Mouse (Mus musculus): ENCODE measurements at regions not wholly inside any gene's neighbourhood (a gene's known extent, or its start where the extent isn't known, plus 50 kb on each side); places are given as distances from the start of the nearest gene placed in this dataset.

- in situ Hi-C loops (cut with MboI, MseI) = no loop called here
These were observed 66.0 kb upstream of the Fat4 start for GRCm38 (mm10) chr3:38820787-38821186.

- in situ Hi-C loops (cut with MboI, MseI) = no loop called here
These were observed 66.4 kb upstream of the Fat4 start for GRCm38 (mm10) chr3:38820315-38820714.

- in situ Hi-C loops (cut with MboI, MseI) = no loop called here
These were observed 69.1 kb upstream of the Fat4 start for GRCm38 (mm10) chr3:38817651-38818050.

- in situ Hi-C loops (cut with MboI, MseI) = no loop called here
These were observed 74.3 kb upstream of the Fat4 start for GRCm38 (mm10) chr3:38812457-38812856.

GRCm38 (mm10) chr3:38811635-38812034 is 75.1 kb upstream of the Fat4 start:
- in situ Hi-C loops (cut with MboI, MseI) = no loop called here

DNA sequence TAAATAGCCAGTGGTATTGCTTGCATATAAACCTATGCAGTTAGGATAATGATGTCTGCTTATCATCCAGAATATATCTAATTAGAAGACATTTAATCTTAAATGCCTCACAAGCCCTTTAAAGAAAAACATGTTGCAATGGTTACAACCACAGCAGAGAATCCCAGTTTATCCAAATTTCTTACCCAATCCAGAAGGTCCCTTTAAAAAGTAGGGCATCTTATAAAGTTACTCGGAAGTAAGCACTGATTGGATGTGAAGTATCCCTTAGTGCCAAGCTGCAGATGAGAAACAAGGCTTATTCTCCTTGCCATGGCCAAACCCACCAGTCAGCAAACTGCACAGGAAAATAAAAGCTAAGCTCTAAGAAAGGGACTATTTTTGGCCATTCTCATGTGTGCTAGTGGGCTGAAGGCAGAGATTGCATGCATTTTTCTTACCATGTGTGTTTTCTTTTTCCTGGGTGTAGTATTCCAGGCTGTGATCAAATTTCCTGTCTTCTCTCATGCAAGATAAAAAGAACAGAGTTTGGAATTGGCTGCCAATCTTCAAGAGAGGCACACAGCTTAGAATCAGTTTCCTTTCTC is 80.2 kb upstream of the Fat4 start:
- in situ Hi-C loops (cut with MboI, MseI) = no loop called here

- in situ Hi-C loops (cut with MboI, MseI) = no loop called here
These were observed 80.7 kb upstream of the Fat4 start for GRCm38 (mm10) chr3:38806036-38806435.

DNA sequence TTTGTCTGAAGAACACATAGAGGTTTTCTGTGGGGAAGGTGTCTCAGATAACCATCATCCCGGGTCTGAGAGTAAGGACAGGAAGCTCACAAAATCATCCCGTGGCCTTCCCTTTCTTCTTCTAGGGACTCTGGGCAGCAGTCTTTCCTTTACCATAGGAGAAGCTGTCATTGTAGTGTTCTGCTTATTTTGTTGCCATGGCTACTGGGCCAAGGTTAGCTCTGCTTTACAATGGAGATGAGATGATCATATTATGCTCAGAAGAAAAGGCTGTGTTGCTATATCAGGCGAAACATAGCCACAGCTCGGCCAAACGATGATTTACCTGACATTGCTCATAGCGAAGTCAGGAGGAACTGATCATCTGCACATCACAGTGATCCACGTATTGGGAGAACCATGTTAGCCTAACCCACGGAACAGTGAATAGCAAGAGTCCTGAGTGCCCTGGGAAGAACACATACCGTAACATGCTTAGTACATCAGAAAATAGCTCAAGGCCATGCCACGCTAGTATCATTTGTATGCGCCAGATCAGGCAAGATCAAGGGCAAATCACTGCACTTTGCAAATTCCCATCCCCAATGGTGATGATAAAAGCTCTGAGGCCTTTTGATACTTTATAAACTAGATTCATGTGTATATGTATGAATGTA is 91.0 kb upstream of the Fat4 start:
- in situ Hi-C loops (cut with MboI, MseI) = no loop called here

- in situ Hi-C loops (cut with MboI, MseI) = no loop called here
These were observed 93.5 kb upstream of the Fat4 start for GRCm38 (mm10) chr3:38793221-38793620.

DNA sequence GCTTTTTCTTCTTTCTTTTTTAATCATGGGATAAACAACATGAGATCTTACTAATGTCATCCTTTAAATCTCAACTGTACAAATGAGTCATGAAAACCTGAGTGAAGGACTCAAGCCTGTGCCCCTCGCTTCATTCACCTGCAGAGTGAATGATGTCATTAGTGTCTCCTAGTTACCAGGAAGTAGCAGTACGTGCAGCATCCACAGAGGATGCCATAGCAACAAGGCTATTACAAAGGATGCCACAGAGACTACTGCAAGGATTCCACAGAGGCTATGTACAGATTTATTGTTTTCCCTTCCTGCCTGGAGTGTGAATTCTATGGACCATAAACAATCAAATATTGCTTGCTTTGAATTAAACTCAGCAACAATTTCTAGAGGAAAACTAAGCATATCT is 98.0 kb upstream of the Fat4 start:
- in situ Hi-C loops (cut with MboI, MseI) = no loop called here

DNA sequence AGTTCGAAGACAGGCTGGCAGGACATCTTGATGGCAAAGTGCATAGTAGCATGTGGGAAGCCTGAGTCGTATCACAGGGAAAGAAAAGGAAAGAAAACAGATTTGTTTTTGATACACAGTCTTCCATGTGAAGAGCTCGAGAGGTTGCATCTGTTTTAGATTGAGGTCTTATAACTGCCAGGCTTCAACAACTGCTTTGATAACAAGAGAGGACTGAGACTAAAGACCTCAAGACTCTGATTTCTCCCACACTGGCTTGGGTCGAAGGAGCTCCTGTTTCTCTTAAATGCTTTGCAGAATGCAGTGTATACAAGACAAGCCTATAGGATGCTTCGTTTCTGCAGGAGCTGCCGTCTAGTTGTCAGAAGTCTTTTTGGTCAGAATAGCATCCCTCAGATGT is 103.0 kb upstream of the Fat4 start:
- in situ Hi-C loops (cut with MboI, MseI) = no loop called here

DNA sequence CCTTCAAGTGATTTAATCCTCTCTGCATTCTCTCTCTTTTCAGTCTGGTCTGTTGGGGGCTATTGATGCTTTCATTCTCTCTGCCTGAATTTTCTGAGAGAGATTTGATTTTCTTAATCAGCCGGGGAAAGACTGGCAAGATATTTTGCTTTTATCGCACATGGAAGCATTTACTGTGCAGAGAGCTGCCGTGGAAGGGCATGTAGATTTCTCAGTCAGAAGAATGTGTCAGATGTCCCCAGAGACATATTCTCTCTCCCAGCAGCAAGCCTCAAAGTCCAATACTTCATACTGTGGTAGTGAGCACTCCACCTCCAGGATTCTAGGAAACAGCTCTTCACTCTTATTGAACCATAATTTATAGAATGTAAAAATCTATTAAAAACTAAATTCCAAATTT is 103.7 kb upstream of the Fat4 start:
- in situ Hi-C loops (cut with MboI, MseI) = no loop called here

- in situ Hi-C loops (cut with MboI, MseI) = loop anchor here (10.0 kb wide), 1 partner anchor 1898 kb away; no protein-coding TSS in a partner anchor
These were observed 109.9 kb upstream of the Fat4 start for GRCm38 (mm10) chr3:38776743-38777366.

DNA sequence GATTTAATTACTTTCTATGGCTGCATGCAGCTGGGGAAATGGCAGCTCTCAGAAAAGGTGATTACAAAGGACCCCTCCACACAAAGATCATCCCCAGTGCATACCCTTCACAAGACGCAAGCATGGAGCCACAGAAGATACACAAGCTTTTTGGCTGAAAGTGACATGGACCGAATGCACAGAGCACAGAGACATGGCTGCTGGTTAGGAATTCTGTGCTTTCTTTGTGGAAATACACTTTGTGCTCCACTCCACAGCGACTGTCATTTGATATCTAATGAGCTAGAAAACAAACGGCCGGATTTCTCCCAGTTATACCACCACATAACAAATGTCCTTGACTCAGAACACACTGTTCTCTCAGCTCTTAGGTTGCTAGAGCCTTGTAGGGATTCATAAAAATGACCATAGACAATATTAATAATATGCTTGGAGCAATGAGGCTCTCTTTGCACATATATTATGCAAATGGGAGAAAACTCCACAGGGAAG is 132.1 kb upstream of the Fat4 start:
- in situ Hi-C loops (cut with MboI, MseI) = no loop called here

- in situ Hi-C loops (cut with MboI, MseI) = no loop called here
These were observed 133.1 kb upstream of the Fat4 start for GRCm38 (mm10) chr3:38753446-38754205.

DNA sequence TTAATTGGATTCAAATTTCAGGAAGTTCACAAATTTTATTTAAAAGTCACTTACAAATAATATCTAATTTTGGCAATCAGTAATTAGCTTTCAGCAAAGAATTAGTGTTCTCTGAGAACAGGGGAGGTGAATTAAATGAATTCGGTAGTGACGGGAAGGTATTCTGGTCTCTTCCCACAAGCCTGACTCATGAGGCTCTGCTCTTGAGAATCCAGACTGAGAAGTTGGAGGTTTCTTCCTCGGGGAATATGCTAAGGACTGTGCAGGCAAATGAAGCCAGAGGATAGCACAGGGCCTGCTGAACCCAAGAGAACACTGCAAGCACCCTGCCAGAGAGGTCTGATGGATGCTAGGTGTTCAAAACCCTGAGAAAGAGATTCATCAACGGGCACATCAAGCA is 144.6 kb upstream of the Fat4 start:
- in situ Hi-C loops (cut with MboI, MseI) = no loop called here

DNA sequence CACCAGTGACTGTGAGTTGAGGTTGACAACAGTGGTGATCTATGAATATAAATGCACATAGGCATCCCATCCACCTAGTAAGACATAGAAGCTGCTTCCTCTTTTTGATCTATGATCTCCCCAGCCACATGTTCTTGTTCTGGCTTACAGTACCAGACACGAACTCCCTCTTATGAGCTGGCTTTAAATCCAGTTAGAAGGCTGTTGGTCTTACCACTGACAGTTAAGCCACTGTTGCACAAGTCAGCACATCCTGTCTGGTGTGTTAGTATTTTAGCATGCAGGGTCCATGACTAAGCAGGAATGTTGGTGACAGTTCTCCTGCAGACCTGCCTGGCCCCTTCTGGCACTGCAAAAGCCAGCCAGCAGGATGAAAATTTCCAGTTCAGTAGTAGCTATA is 164.1 kb upstream of the Fat4 start:
- in situ Hi-C loops (cut with MboI, MseI) = loop anchor here (25.0 kb wide), 1 partner anchor 1940 kb away; no protein-coding TSS in a partner anchor

DNA sequence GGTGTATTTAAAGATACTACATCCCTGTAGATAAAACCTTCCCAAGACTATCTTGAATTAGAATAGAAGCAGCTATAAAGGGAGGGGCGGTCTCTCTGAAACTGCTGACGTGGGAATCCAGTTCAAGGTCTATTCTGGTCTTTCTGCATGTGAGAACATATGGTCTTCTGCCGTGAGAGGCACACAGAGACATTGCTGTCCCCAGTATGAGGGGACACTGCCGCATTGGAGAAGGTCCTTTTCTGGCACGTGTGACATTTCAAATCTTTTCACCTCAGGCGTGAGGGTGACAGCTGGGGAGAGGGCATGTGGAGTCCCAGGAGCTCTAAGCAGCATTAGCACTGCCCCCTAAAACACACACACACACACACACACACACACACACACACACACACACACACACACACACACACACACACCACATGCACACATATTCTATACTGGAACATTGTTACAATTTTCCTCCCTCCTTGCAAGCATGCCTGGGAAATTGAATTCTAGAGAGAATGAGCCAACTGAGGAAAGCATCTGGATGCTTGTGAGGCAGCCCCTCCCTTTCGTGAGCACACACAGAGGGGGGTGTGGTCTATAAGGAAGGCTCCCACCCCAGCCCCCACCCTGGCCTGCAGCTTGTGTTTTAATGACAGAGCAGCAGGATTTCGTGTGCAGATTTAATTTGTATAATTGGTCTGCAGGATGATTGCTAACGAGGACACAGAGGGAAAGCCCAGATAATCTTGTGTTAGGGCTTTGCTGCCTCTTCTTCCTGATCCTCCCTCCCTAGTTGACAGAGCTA is 174.5 kb upstream of the Fat4 start:
- in situ Hi-C loops (cut with MboI, MseI) = loop anchor here (25.0 kb wide), 1 partner anchor 1950 kb away; no protein-coding TSS in a partner anchor

GRCm38 (mm10) chr3:38711229-38711628 is 175.5 kb upstream of the Fat4 start:
- in situ Hi-C loops (cut with MboI, MseI) = loop anchor here (25.0 kb wide), 1 partner anchor 1951 kb away; no protein-coding TSS in a partner anchor

GRCm38 (mm10) chr3:38707891-38708290 is 178.8 kb upstream of the Fat4 start:
- in situ Hi-C loops (cut with MboI, MseI) = loop anchor here (25.0 kb wide), 1 partner anchor 1954 kb away; no protein-coding TSS in a partner anchor

GRCm38 (mm10) chr3:38699206-38699605 is 187.5 kb upstream of the Fat4 start:
- in situ Hi-C loops (cut with MboI, MseI) = no loop called here
